Mouse (Mus musculus) spleen, postnatal 10 days (tissue): ENCODE results near the gene Msantd1.

Source experiments
- DNase-seq, 2 experiments: peaks; one replicate each; pipeline ENCODE4 v3.0.0; 2021 to 2022; ENCODE audit warnings: low spot score in 2 of 2

Gene Msantd1

GRCm38 (mm10) chr5:34924519-34924918, 16.7 kb downstream of the Msantd1 start:
- peak; percentile 69 to 77 for DNase-seq

GRCm38 (mm10) chr5:34927648-34928047, 19.8 kb downstream of the Msantd1 start:
- DNase-seq = no peak

GRCm38 (mm10) chr5:34930151-34930975, 22.6 kb downstream of the Msantd1 start:
- peak in 1 of 2 experiments; percentile 38 for DNase-seq

- DNase-seq = no peak
These were observed 23.3 kb downstream of the Msantd1 start for GRCm38 (mm10) chr5:34931091-34931490.

- DNase-seq = no peak
These were observed 24.0 kb downstream of the Msantd1 start for GRCm38 (mm10) chr5:34931516-34932457.

GRCm38 (mm10) chr5:34932458-34932806, 24.6 kb downstream of the Msantd1 start:
- no peak for DNase-seq

GRCm38 (mm10) chr5:34933461-34933860, 25.6 kb downstream of the Msantd1 start:
- DNase-seq = peak in 1 of 2 experiments; percentile 52

- DNase-seq = no peak
These were observed 34.1 kb downstream of the Msantd1 start for GRCm38 (mm10) chr5:34941710-34942470.

GRCm38 (mm10) chr5:34943428-34943827, 35.6 kb downstream of the Msantd1 start:
- no peak for DNase-seq

GRCm38 (mm10) chr5:34948861-34949760, 41.3 kb downstream of the Msantd1 start, which contains the start of gene Rgs12:
TSS of gene Rgs12 (plus strand) at chr5:34949445.
- peak; percentile 88 to 90 for DNase-seq

- peak in 1 of 2 experiments; percentile 64 for DNase-seq
These were observed 42.0 kb downstream of the Msantd1 start for GRCm38 (mm10) chr5:34949769-34950211.

GRCm38 (mm10) chr5:34950486-34951160, 42.8 kb downstream of the Msantd1 start:
- DNase-seq = peak in 1 of 2 experiments; percentile 43

GRCm38 (mm10) chr5:34951161-34951834, 43.5 kb downstream of the Msantd1 start:
- DNase-seq = no peak

GRCm38 (mm10) chr5:34954508-34954907, 46.7 kb downstream of the Msantd1 start:
- DNase-seq = peak in 1 of 2 experiments; percentile 16

- DNase-seq = peak; percentile 29 to 44
These were observed 47.8 kb downstream of the Msantd1 start for GRCm38 (mm10) chr5:34955630-34956029.

GRCm38 (mm10) chr5:34956151-34956550, 48.3 kb downstream of the Msantd1 start:
- DNase-seq = no peak

- DNase-seq = no peak
These were observed 49.2 kb downstream of the Msantd1 start for GRCm38 (mm10) chr5:34957015-34957414.

GRCm38 (mm10) chr5:34960021-34960420, 52.2 kb downstream of the Msantd1 start:
- DNase-seq = peak; percentile 50 to 63

GRCm38 (mm10) chr5:34965531-34965930, 57.7 kb downstream of the Msantd1 start:
- DNase-seq = no peak
